Mouse (Mus musculus): ENCODE measurements at regions not wholly inside any gene's neighbourhood (a gene's known extent, or its start where the extent isn't known, plus 50 kb on each side); places are given as distances from the start of the nearest gene placed in this dataset.

GRCm38 (mm10) chr11:31461348-31461747 lies 91.5 kb upstream of the Stc2 start:
- no peak for TF ChIP-seq CTCF (conservative IDR thresholded peaks at IDR 0.05; ENCODE audit: insufficient read depth, insufficient read length, low read depth, low read length)
- no peak for TF ChIP-seq POLR2A (IDR thresholded peaks at IDR 0.05; ENCODE audit: low read depth, low read length)

Data from kidney, adult 2 months (tissue).